Mouse (Mus musculus) ES-E14 (cell line): ENCODE measurements around the gene Mapkap1. TPM values are rescaled to one million over a fixed set of nuclear protein-coding genes. Genes with fewer than 3 reads are reported as not detected.

ENCODE experiments used
- DNase-seq: peaks from one replicate; pipeline ENCODE4 v3.0.0-alpha.2; 2013; ENCODE audit warnings: low read depth, low spot score
- H3K27ac ChIP-seq: 2 replicates; pipeline ENCODE4 v1.5.1; 2012; ENCODE audit warnings: low read depth, mild to moderate bottlenecking, low read length, moderate library complexity, mixed read lengths; ENCODE audit not compliant: poor library complexity, insufficient read depth, severe bottlenecking
- H3K36me3 ChIP-seq: 2 replicates; pipeline ENCODE4 v1.6.1; 2012; ENCODE audit warnings: mild to moderate bottlenecking, low read length, moderate library complexity, mixed read lengths; ENCODE audit not compliant: control insufficient read depth, poor library complexity, insufficient read depth, severe bottlenecking
- H3K4me1 ChIP-seq, 2 experiments: fragments of 150-350 bp in 1 of 2; sonication (generic) in 1 of 2; 2 replicates each; pipeline ENCODE4 v1.6.1; 2012; ENCODE audit warnings: low read length in 2 of 2, mild to moderate bottlenecking in 1 of 2, mixed read lengths in 1 of 2; ENCODE audit not compliant: control insufficient read depth in 2 of 2, insufficient read depth in 2 of 2, poor library complexity in 1 of 2
- H3K4me3 ChIP-seq, 2 experiments: fragments of 150-350 bp in 1 of 2; sonication (generic) in 1 of 2; 2 replicates each; pipeline ENCODE4 v1.5.1; 2012; ENCODE audit warnings: low read length in 2 of 2, low read depth in 1 of 2, mild to moderate bottlenecking in 1 of 2, mixed read lengths in 1 of 2; ENCODE audit not compliant: insufficient read depth in 1 of 2, poor library complexity in 1 of 2, severe bottlenecking in 1 of 2
- H3K9ac ChIP-seq: 2 replicates; pipeline ENCODE4 v1.6.1; 2012; ENCODE audit warnings: low read depth, mild to moderate bottlenecking, low read length, mixed read lengths; ENCODE audit not compliant: poor library complexity, insufficient read depth, severe bottlenecking
- H3K9me3 ChIP-seq: fragments of 150-350 bp; sonication (generic); 2 replicates; pipeline ENCODE4 v1.6.1; 2012; ENCODE audit warnings: low read depth, mild to moderate bottlenecking, low read length; ENCODE audit not compliant: control insufficient read depth, insufficient read depth
- CHD2 ChIP-seq: IDR thresholded peaks from 2 replicates; pipeline ENCODE4 v1.6.1; 2014; ENCODE audit warnings: mild to moderate bottlenecking, low read depth, low read length, inconsistent platforms
- HCFC1 ChIP-seq: IDR thresholded peaks from 2 replicates; pipeline ENCODE4 v1.6.1; 2012; ENCODE audit warnings: low read length, inconsistent platforms, borderline replicate concordance; ENCODE audit not compliant: insufficient read depth
- MAFK ChIP-seq: IDR thresholded peaks from 2 replicates; pipeline ENCODE4 v1.6.1; 2014; ENCODE audit warnings: mild to moderate bottlenecking, low read depth, low read length, inconsistent platforms; ENCODE audit not compliant: insufficient read depth
- ZC3H11A ChIP-seq: IDR thresholded peaks from 2 replicates; pipeline ENCODE4 v1.6.1; 2012; ENCODE audit warnings: low read depth, mild to moderate bottlenecking, inconsistent platforms, low read length, borderline replicate concordance
- ZNF384 ChIP-seq: IDR thresholded peaks from 2 replicates; pipeline ENCODE4 v1.6.1; 2012; ENCODE audit warnings: low read depth, low read length, inconsistent platforms
- in situ Hi-C, 2 experiments: fragments of 600-800 bp; cut with MboI; formaldehyde crosslinking; loops; one replicate each; pipeline ENCODE4 v1.15.1; 2025; ENCODE audit warnings: low sequenced_read_pairs in 2 of 2, inconsistent platforms in 1 of 2; ENCODE audit not compliant: unreplicated experiment in 2 of 2
- total RNA-seq: library from RNA; depleted of rRNA; stranded (reverse); fragments of 300-350 nt; gene quantifications from 2 replicates; pipeline ENCODE4 v1.2.3, GENCODE M21; 2012

Mapkap1 gene
- total RNA-seq, 1 experiment: 47.3 TPM

DNA sequence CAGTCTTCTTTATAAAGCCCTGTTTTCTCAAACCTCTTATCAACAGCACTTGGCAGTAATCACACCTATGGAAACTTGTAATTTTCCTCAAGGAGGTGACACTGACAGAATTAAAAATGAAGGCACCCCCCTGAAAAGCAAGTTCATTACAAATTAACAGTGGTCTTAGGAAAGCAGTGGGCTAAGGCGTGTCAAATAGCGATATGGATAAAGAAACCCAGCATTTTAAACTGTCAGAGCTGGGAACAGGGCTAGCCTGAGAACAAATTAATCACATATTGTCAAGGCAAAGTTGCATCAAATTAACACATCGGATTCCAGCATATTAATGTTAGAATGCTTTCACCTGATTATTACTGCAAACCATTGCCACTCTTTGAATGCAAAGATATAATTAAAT, 55.9 kb downstream of the Mapkap1 start:
- DNase-seq: no peak
- no peaks in the 10 kb centered on the region; a peak in 1 of 4 replicates for H3K4me1 ChIP-seq
- in situ Hi-C loops: no loop called here
- H3K9me3 ChIP-seq: no peaks in the 10 kb centered on the region
- no peak overlapping the region for H3K9ac ChIP-seq
- H3K36me3 ChIP-seq: no peaks in the 10 kb centered on the region
- H3K27ac ChIP-seq: no peak overlapping the region
- no peak for TF ChIP-seq CHD2
- TF ChIP-seq ZNF384: no peak
- no peak for TF ChIP-seq MAFK
- TF ChIP-seq ZC3H11A: no peak
- TF ChIP-seq HCFC1: no peak
- no peak overlapping the region for H3K4me3 ChIP-seq

DNA sequence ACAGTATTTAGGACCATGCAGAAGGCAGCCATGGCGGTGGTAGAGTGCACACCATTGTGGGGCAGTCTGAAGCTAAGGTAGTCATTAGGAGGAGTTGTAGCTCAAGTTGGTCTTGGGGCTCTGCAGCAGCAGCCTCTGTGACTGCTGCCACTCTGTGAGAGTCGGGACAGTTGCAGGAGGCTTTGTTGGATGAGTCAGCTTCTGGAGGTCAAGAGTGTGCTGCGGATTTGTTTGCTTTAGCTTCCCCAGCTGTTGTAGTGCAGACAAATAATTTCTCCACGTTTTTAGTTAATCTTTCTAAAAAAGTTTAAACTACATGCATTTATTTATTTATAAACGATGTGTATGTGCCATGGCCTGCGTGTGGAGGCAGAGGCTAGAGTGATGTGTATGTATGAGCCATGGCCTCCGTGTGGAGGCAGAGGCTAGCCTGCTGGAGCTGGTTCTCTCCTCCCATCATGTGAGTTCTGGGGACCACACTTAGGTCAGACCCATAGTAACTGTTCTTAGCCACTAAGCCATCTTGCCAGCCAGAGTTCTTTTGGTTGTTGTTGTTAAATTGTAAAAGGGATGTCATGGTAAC, 62.1 kb downstream of the Mapkap1 start:
- in situ Hi-C loops: no loop called here
- Histone ChIP-seq H3K9ac (no peak overlapping the region), H3K36me3 (no peaks in the 10 kb centered on the region), H3K9me3 (no peaks in the 10 kb centered on the region), H3K27ac (no peak overlapping the region), H3K4me1 (no peaks in the 10 kb centered on the region; a peak in 1 of 4 replicates), H3K4me3 (no peak overlapping the region)
- TF ChIP-seq HCFC1 (no peak), CHD2 (no peak), MAFK (no peak), ZNF384 (no peak), ZC3H11A (no peak)
- no peak for DNase-seq

DNA sequence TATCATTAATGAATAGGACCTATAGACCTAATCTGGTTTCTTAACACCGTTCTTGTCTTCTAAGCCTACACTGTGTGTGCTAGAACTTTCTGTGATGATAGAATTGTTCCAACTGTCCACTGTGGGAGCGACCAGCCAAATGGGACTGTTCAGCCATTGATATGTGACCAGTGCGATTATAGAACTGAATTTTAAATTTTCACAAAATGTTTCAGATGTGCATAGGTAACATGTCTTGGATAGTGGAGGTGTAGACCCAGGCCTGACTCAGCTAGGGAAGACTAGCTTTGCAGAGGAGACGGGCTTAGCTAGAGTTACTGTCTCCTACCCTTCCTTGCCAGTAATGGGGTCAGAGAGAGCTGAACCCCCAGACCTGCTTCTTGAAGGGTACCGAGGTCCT, 62.8 kb downstream of the Mapkap1 start:
- no peak overlapping the region for H3K27ac ChIP-seq
- no peak overlapping the region for H3K9ac ChIP-seq
- H3K4me1 ChIP-seq: no peaks in the 10 kb centered on the region; a peak in 1 of 4 replicates
- TF ChIP-seq ZNF384: no peak
- no peak for TF ChIP-seq HCFC1
- no peak for TF ChIP-seq CHD2
- no peak for TF ChIP-seq ZC3H11A
- in situ Hi-C loops: no loop called here
- H3K9me3 ChIP-seq: no peaks in the 10 kb centered on the region
- no peak overlapping the region for H3K4me3 ChIP-seq
- no peak for DNase-seq
- no peaks in the 10 kb centered on the region for H3K36me3 ChIP-seq

DNA sequence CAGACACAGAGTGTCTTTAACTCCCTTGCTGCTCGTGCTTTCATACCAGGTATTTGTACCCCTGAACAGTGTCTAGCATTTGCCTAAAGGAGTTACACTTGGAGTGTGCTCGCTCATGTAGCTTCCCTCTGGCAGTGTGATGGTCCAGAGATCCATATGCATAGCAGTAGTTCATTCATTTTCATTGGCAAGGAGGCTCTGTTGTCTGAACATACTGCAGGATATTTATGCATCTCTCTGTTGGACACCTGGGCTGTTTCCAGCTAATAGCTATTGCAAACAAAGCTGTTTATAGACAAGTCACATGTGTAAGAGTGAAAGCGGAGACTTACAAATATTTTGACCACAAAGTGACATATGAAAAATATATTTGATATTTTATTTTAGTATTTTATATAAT, 67.2 kb downstream of the Mapkap1 start:
- H3K36me3 ChIP-seq: no peaks in the 10 kb centered on the region
- no peak for TF ChIP-seq CHD2
- in situ Hi-C loops: no loop called here
- H3K4me3 ChIP-seq: no peak overlapping the region
- no peak overlapping the region for H3K9ac ChIP-seq
- H3K27ac ChIP-seq: no peak overlapping the region
- no peaks in the 10 kb centered on the region for H3K9me3 ChIP-seq
- no peaks in the 10 kb centered on the region; a peak in 1 of 4 replicates for H3K4me1 ChIP-seq
- DNase-seq: no peak

DNA sequence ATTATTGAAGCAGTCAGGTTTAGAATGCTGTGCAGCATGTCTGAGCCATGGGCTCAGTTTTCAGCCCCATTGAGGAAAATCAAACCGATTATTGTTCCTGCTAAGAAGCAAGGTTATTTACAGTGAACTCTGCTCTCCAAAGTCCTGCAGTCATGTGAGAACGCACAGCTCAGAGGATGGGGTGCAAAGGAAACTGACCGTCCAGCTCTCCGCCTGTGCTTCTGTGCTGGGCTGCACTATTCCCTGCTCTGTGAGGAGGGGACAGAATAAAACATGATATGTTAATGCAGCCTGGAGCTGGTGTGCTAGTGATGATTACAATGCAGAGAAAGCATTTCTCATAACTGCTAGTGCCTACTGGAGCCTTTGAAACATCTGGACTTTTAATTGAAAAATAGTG, 74.8 kb downstream of the Mapkap1 start:
- TF ChIP-seq CHD2 (no peak), HCFC1 (no peak), ZC3H11A (no peak), ZNF384 (no peak), MAFK (no peak)
- Histone ChIP-seq H3K9ac (no peak overlapping the region), H3K36me3 (no peaks in the 10 kb centered on the region; the same call in 1 of the 2 replicates), H3K4me3 (no peak overlapping the region), H3K27ac (no peak overlapping the region), H3K4me1 (peaks cover 0 to 2% of the 10 kb centered on the region in 2 experiments; a peak in 1 of 4 replicates), H3K9me3 (no peaks in the 10 kb centered on the region)
- in situ Hi-C loops: no loop called here
- no peak for DNase-seq
